Mouse (Mus musculus): ENCODE data around the gene Edem1. TPM values are rescaled to one million over a fixed set of nuclear protein-coding genes. Genes with fewer than 3 reads are reported as not detected.
"Not testable (repeated sequence)": the region's sequence is repeated elsewhere in the genome, so short reads cannot be mapped to it uniquely, and the experiment has no call there.

The Edem1 gene
- total RNA-seq, 2 experiments from 2014 or later = 16.9 to 18.6 TPM

DNA sequence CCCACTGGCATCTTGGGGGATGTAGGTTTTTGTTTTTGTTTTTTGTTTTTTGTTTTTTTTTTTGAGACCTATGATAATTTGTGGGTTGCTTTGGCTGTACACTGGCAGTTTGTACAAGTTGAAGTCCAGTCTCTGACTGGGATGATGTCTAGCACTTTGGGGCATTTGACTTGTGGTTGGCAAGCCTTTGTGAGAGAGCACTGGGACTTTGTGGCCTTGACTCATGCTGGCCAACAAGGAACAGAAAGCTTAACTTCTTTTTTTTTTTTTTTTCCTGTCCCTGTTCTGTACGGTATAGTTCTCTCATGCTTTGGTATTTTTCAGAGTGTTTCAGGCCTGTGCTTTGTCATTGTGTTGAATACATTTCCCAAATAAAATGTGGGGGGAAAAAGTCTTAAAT, 3.7 kb downstream of the Edem1 start:
- no peak for DNase-seq

DNA sequence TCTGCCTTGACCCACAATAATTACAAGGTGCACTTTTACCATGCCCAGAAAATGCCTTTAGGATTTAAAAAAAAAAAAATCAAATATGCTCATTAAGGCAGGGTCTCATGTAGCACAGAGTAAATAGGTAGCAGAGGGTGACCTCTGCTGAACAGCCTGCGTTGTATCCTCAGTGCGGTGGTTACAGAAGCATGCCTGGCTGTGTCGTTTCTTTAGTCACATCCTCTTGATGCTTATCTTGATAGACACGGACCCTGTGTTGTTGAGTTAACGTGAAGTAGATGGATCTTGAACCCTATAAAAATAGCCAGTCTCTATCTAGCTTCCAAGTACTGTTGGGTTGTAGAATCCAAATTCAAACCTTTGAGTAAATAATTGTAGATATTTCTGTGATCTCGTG, 4.5 kb downstream of the Edem1 start:
- DNase-seq = no peak

DNA sequence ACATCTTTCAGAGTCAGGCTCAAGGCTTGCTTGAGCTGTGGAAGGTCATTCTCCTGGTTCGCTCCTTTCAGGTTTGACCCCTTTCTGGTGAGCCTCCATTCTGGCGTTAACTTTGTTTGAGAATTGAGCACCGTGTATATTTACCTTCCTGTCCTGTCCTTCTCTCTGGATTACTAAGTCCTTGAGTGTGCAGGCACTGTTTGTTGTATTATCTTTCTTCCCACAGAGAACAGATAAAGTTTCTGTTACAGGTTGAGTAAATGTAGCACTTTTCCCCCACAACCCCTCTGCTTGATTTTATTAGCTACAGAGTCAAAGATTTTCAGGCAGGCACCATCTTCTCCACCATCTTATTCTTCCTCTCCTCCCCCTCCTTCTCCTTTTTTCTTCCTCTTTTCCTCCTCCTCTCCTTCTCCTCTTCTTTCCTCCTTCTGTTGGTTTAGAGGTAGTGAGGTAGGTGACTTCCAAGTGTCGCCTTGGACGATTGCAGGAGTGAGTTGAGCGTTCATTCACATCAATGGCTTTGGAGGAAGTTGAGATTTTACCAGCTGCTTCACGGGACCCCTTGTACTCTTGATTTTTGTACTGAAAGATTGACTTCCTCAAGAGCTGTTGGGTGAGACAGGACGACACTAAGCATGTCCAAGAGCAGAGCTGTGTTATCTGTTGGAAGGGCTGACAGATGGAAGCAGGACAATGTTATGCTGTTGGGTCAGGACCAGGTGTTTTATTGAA, 5.7 kb downstream of the Edem1 start:
- DNase-seq = no peak

DNA sequence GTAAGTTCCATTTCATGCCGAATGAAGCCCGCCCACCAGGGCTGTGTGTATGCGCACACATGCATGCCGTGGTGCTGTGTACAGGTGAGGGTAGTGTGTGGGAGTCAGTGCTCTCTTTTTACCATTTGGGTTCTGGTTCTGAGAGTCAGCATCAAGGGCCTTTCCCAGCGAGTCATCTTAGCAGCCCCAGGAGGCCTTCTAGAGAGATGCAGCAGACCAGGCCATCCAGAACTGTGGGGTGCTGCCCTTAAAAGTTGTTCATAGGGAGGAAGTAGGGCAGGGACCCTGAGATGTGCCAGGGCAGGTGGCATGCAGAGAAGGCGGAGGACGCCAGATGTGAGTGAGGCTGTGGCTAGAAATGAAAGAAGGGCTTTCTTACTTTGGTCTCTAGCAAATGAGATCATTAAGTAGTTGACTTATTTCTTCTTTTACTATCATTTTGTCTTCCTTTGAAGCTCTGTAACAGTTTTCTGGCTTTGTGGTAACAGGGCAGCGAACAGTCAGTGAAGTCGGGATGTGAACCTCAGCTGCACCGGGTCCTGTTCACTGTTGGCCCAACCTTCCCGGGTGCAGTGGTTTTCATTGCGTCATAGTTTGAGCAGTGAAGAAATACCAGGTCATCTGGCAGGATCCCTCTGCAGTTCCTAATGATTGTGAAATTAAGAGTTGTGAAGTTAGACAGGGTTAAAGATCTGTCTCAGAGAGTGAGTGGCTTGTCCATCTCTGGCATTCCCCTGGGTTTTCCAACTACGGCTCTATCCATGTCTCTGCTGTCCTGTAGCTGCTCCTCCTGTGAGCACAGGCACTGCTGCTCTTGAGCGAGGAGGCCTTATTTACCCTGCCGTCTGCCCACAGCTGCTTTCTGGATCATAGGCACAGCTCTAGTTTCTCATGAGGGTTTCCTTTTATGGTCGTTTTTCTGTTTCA, 7.6 kb downstream of the Edem1 start:
- no peak for DNase-seq

DNA sequence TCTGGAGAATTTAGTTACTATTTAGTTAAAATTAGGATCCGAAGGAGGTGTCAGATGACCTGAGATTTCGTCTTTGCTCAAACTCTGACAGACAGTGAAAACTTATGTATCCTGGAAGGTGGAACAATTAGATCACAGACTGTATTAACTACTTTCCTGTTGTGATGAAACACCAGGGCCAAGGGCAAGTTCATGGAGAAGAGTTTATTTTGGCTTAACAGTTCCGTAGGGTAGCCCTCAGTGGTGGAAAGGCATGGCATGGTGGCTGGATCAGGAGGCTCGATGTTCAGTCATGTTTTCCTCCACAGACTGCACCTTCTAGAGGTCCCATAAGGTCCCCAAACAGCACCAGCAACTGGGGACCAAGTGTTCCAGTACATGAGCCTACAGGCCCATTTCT, 8.6 kb downstream of the Edem1 start:
- no peak for DNase-seq

DNA sequence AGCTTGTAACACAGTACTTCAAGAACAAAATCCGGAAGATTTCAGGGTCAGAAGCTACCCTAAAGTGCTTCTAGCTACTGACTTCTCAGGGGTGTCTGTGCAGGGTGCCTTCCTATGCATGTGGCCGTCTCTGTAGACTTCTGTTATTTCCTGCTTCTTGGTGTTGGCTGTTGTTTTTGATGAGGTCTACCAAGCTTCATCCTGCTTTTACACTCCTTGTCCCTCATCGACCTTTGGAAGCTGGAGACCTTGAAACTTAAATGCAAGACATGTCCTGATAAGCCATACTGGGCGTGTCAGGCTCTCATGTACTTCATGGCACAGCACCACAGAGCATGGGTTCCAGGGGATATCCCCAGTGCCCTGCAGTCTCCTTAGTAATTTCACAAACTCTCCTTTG, 9.5 kb downstream of the Edem1 start:
- DNase-seq = no peak

DNA sequence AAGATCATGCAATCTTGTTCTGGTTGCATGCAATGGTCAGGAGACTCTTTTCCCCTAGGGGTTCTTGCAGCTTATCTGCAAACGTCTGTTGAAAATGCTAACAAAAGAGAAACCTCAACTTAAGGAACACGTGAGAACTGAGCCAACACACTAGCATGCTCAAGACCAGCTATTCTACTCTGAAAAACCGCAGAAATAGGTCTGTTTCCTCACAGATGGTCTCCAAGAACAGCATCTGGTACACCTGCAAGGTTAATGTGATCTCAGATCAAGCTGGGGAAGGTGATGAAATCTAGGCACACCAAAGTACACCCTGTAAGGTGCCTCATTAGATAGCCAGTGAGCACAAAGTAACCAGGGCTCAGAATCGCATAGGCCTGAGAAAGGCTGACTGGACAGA, 11.0 kb downstream of the Edem1 start:
- DNase-seq = no peak

DNA sequence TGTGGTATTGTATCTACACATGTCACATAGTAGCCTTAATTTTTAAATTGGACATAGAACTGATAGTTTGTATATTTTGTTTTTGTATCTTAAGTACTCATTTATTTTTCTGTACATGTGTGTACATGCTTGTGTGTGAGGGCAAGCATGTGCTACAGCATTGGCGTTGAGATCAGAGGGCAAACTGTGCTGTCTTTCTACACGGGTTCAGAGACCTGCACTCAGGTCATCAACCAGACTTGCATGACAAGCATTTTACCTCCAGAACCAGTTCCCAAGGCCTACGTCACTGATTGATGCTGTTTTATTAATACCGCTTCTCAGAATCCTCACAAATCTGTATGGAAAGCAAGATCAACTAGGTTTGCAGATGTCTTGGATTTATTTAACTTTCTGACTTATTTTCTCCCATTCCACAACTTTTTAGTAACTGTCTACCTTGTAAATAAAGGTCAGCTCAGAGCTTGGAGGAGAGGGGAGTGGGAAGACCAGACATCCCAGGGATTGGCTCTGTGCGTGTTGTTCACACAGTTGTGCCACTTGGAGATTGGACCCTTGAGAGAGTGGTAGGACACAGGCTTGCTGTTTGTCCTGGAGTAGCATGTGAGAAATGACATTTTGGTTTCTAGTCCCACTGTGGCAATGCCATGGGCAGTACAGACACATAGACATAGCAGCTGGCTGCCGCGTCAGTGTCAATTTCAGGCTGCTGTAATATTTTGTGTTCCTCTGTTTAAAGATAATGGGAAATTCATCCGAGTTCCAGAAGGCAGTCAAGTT, 12.6 kb downstream of the Edem1 start:
- DNase-seq = no peak

DNA sequence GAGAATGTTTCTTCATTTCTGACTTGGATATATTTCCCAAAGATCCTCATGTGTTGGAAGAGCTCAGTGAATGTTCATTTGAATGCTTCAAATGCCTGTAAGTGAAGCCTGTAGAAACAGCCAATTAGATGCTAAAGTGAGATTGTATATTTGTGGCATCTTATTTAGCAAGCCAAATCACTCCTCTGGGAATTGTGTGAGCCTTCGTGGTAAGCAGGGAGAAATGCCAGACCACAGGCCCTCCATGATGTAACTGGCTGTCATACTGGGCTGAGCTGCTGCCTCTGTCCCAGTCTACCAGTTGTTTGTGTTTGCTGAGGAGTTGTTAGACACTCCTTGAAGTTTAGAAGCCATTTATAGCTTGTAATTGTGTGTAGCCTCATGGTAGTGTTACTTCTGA, 15.2 kb downstream of the Edem1 start:
- no peak for DNase-seq

DNA sequence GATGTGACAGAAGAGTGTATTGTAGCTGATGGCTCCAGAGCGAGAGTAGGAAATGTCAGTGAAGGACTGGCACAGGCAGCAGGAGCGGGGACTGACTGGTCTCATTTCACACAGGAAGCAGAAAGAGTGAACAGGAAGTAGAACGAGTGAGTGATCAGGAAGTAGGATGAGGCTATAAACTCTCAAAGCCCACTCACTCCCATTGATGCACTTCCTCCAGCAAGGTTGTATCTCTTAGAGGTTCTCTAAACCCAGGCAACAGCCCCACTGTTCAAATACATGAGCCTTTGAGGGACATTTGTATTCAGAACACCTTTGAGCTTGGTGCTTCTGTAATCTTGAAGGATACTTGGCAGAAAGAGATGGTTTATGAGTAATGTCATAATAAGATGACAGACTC, 15.7 kb downstream of the Edem1 start:
- no peak for DNase-seq

DNA sequence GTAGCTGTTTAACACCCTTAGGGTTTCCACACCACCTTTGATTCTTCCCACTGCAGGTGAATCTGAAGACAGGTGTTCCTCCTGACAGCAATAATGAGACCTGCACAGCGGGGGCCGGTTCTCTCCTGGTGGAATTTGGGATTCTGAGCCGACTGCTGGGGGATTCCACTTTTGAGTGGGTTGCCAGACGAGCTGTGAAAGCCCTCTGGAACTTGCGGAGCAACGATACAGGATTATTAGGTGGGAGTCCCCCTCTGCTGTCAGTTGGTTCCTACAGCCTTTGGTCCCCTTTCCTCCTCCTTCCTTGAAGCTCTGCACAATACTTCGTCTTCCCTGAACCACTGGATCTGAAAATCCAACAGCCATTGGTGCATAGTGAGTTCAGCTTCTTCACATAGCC, 16.3 kb downstream of the Edem1 start:
- DNase-seq = no peak

DNA sequence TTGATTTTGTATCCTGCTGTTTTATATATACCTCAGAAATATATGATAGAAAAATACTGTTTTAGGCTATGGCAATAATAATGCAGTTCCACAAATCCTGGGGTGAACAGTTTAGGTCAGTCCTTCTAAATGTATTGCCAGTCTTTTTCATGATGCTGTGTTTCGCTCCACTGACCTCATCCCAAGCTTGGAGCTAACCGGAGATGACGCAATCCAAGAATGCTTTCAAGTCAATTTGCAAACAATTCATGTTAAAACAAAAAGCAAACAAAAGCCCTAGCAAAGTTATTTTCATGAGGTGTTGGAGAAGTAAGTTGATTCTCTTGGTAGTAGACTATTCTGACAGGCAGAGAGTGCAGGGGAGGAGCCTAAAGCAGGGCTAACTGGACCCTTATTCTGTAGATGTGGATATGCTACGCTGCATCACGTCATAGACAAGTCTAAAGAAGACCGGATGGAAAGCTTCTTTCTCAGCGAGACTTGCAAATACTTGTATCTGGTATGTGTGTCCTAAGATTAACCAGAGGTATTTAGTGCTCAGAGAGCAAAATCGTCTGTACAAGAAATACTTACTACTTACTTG, 23.7 kb downstream of the Edem1 start:
- no peak for DNase-seq

DNA sequence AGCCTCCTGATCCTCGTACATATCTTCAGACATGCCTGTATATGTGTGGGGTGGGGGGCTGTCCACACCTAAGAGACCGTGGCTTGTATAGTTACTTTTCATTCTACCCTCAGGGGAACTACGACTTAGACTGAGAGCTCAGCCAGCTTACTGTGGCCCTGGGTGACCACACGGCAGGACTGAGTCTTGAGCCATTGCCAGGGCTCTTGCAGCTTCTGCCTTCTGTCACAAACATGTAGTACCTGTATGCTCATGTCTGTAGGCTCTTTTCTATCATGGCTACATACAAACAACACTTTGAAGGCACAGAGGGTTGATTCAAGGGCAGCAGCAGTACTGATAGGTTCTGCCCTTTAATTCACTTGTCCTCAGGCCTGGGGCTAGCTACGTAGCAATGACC, 24.5 kb downstream of the Edem1 start:
- no peak for DNase-seq

DNA sequence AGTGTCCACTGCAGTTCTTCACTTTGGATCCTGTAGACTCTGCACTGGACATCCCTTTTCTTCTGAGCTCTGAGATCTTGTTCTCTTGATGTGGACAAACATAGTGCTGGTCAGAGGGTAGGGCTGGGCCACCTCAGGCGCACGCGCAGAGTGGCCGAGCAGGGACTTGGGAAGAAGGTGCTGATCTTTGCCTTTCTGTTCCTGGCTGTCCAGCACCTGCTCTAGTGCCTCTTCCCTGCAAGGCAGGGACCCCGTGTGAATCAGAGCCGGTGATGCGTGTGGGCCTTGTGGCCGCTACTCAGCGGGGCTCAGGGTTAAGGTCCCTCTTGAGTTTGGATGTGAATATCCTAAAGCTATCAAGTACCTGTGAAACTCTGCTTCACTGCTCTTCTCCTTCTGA, 30.1 kb downstream of the Edem1 start:
- DNase-seq = no peak

DNA sequence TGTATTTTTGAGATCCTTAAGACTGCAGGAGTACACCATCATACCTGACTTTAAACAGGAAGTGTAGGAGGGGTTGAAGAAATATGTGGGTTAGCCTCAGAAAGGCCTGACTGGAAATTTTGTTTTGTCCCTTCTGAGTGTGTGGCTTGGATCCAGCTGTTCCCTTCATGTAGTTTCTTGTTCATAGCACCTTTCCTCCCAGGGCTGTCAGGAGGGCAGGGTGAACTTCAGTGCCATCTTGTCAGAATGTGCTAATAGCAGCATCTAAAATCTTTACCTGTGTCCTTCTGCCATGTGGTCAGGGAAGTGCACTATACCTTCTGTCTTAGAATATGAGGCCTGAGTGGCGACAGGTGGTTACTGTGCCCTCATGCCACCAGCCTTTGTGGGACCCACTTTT, 32.8 kb downstream of the Edem1 start:
- no peak for DNase-seq

DNA sequence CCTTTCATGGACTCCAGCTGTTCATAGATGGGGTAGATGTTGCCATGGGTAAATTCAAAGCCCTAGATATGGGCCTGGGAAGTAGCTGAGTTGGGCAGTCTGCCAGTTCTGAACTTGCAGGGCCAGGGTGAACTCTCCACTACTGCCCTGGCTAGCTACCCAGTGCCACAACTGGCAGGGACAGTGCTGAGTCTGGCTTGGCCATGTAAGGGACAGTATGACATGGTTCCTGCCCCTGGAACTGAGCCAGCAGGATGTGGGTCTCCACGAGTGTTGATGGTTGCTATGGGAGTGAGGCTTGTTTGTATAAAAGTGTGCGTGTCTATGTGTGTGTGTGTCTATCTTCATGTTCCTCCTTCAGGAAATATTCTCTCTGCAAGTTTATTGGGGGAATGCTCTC, 34.1 kb downstream of the Edem1 start:
- no peak for DNase-seq

DNA sequence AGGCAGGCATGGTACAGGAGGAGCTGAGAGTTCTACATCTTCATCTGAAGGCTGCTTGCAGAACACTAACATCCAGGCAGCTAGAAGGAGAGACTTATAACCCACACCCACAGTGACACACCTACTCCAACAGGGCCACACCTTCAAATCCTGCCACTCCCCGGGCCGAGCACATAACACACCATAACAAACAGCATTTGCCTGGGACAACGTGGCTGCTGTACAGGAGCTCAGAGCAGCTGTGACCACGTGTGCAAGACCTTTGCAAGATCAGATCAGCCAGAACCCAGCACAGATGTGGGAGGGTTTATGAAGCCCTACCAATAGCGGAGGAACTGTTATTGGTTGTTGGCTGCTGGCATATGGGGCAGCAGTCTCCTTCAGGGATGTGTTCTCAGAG, 37.9 kb downstream of the Edem1 start:
- DNase-seq = no peak

DNA sequence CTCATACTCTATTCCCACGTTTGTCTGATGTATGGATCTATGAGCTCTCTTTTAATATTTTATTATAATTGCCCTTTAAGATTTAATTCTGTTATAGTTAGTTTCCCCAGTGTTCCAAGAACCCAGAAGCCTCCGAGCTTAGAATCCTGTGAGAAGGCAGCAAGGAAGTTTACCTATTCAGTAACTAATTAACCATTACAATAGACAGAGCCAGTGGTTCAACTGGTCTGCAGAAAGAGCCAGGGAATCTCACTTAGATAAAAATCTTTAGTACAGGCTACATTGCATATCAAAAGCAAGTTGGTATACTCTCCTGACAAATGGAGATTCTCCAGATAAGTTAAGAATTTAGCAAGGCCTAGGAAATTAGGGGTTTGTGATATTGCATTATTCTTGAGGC, 40.6 kb downstream of the Edem1 start:
- not testable (repeated sequence) for DNase-seq

DNA sequence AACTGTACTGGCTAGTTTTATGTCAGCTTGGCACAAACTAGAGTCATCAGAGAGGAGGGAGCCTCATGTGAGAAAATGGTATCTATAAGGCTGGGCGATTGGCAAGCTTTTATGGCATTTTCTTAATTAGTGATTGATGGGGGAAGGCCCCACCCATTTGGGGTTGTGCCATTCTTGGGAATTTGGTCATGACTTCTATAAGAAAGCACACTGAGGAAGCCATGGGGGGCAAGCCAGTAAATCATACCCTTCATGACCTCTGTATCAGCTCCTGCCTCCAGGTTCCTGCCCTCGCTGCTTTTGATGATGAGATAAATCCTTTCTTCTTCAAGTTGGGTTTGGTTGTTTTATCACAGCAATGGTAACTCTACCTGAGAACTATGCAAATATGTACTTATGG, 42.0 kb downstream of the Edem1 start:
- no peak for DNase-seq

DNA sequence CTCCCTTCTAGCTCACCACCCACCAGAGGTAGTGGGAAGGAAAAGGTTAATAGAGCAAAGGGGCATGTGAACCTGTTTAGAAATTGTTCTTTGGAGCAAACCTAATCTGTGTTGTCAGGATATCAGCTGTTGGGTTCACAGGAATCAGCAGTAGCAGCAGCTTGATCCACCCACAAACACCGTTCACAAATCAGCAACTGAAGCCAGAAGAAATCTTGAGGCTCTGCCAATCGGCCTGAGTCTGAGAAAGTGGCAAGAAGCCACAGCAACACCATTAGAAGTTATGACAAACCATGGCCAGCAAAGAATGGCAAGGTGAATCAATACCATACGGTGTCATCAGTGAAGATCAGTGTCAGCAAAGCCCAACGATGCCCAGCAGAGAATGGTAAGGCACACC, 42.8 kb downstream of the Edem1 start:
- DNase-seq = peak in 1 of 2 experiments; percentile 9

DNA sequence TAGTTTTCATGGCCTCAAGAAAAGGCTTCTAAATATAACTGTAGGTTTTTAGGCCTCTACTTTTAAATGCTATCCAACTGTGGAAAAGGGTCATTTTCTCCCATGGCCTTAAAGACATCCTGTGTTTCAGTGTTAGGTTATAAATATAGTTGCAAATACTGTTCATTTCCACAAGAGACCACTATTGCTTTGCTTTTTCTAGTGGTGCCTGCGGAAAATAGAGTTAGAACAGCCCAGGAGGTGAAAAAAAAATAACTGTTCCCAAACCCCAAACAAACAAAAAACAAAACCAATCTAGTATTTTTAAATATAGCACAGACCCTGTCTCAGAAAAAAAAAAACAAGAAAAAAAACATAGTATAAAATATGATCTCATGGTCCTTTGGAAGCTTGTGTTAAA, 46.9 kb downstream of the Edem1 start:
- DNase-seq = no peak

DNA sequence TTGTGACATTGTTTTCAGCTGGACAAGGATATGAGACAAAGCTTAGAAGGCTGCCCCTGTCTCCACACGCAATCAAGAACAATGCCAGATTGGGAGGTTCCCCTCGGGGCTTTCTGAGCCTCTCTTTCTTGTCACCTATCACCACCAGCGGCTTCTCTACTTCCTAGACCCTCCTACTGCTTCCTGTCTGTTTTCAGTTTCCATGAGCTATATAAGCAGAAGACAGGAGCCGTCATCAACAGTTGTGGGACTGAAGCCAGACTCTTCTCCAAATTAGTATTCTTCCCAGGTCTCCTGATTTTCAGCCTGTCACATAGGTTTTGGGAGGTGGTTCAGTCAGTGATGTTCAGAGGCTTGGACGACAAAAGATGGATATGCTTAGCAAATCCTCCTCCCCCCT, 47.6 kb downstream of the Edem1 start:
- DNase-seq = no peak

DNA sequence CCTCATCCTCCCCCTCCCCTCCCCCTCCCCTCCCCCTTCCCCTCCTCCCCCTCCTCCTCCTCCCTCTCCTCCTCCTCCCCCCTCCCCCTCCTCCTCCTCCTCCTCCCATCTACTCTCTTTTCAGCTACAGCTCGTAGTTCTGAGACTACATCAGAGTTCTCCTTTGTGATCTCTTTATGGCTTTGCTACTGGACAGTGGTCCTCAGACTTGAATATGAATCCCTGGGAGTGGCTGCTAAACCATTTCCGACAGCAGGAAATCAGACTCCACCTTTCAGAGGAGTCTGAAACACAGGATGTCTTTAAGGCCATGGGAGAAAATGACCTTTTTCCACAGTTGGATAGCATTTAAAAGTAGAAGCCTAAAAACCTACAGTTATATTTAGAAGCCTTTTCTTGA, 48.0 kb downstream of the Edem1 start:
- no peak for DNase-seq

Data from layer of hippocampus, postnatal 36 days (tissue).